Comparison of ENCODE assay signal across 8 mouse cellular contexts in the genomic region with DNA sequence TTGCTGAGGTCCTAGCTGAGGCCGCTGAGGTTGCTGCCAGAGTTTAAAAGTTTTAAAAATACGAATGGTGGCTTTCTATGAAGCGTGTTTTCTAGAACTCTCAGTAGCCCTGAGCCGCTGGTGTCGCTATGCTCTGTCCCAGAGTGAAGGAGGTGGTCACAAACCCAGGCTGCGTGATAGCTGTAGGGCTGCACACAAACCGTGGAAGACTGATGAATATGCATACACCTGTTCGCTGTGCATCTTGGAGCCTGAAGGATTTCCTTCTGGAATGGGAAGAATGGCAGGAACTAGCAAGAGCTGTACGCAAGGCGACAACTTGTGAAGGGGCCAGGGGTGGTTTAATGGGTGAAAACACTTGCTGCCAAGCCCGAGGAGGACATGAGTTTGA. TPM values are rescaled to one million over a fixed set of nuclear protein-coding genes. Genes with fewer than 3 reads are reported as not detected.
A peak's percentile ranks its signal among the peaks of the same experiment; 100 is the strongest.
DNase-seq lines count a peak whose midpoint lies in the region; ATAC-seq lines count a peak whose summit lies in the region.

No protein-coding gene starts in this region.

- peak overlapping the region; percentile 70 for H3K9ac ChIP-seq in heart, embryonic 16.5 days (ENCODE audit: low read length)
- peak overlapping the region; percentile 55 for H3K9ac ChIP-seq in forebrain, embryonic 11.5 days (ENCODE audit: low read length)
- peak overlapping the region; percentile 73 for H3K9ac ChIP-seq in liver, embryonic 13.5 days
- H3K9ac ChIP-seq in stomach, embryonic 16.5 days (ENCODE audit: low read length), result peak overlapping the region; percentile 74

- peaks cover 9% of the 10 kb centered on the region for H3K36me3 ChIP-seq in heart, embryonic 16.5 days (ENCODE audit: control insufficient read depth, insufficient read depth)
- no peaks in the 10 kb centered on the region; the same call in 1 of the 2 replicates for H3K36me3 ChIP-seq in forebrain, embryonic 11.5 days (ENCODE audit: control insufficient read depth, insufficient read depth, low read length)
- peaks cover 29% of the 10 kb centered on the region for H3K36me3 ChIP-seq in liver, embryonic 13.5 days
- peaks cover 10% of the 10 kb centered on the region; the same call in 1 of the 2 replicates for H3K36me3 ChIP-seq in stomach, embryonic 16.5 days (ENCODE audit: control insufficient read depth, insufficient read depth, low read length)

- WGBS in heart, embryonic 16.5 days, result 2% methylated on average over 11 of the region's 11 CpGs
- 3% methylated on average over 11 of the region's 11 CpGs for WGBS in forebrain, embryonic 11.5 days
- WGBS in liver, embryonic 13.5 days (ENCODE audit: insufficient replicate concordance), result 4% methylated on average over 11 of the region's 11 CpGs
- under 1% methylated on average over 11 of the region's 11 CpGs for WGBS in stomach, embryonic 16.5 days

- H3K9me3 ChIP-seq in heart, embryonic 16.5 days (replicated peaks; ENCODE audit: control insufficient read depth, low read length), result no peaks in the 10 kb centered on the region
- no peaks in the 10 kb centered on the region for H3K9me3 ChIP-seq in forebrain, embryonic 11.5 days (ENCODE audit: control insufficient read depth, low read length)
- H3K9me3 ChIP-seq in liver, embryonic 13.5 days (replicated peaks), result no peaks in the 10 kb centered on the region
- H3K9me3 ChIP-seq in stomach, embryonic 16.5 days (replicated peaks; ENCODE audit: control insufficient read depth, low read length), result no peaks in the 10 kb centered on the region

- peaks cover 16% of the 10 kb centered on the region for H3K4me1 ChIP-seq in heart, embryonic 16.5 days (ENCODE audit: control insufficient read depth, insufficient read depth, low read length)
- H3K4me1 ChIP-seq in forebrain, embryonic 11.5 days (replicated peaks; ENCODE audit: control insufficient read depth, insufficient read depth, low read length), result peaks cover 4% of the 10 kb centered on the region; the same call in 1 of the 2 replicates
- peaks cover 39% of the 10 kb centered on the region for H3K4me1 ChIP-seq in liver, embryonic 13.5 days (replicated peaks)
- H3K4me1 ChIP-seq in stomach, embryonic 16.5 days (ENCODE audit: control insufficient read depth, insufficient read depth, low read length), result peaks cover 15% of the 10 kb centered on the region

- H3K4me2 ChIP-seq in heart, embryonic 16.5 days (ENCODE audit: low read depth, low read length), result peak overlapping the region; percentile 79
- H3K4me2 ChIP-seq in forebrain, embryonic 11.5 days (ENCODE audit: low read depth, low read length, severe bottlenecking), result peak overlapping the region; percentile 61
- H3K4me2 ChIP-seq in liver, embryonic 13.5 days, result peak overlapping the region; percentile 82
- H3K4me2 ChIP-seq in stomach, embryonic 16.5 days (ENCODE audit: low read depth, low read length), result peak overlapping the region; percentile 58

- ATAC-seq in heart, embryonic 16.5 days (replicated peaks; ENCODE audit: extremely low read depth, insufficient read depth, low FRiP score), result peak; percentile 52
- ATAC-seq in forebrain, embryonic 11.5 days (replicated peaks; ENCODE audit: low FRiP score), result peak; percentile 71
- ATAC-seq in liver, embryonic 13.5 days (ENCODE audit: low read depth), result peak; percentile 43
- peak; percentile 48; the same call in 1 of the 2 replicates for ATAC-seq in stomach, embryonic 16.5 days (ENCODE audit: insufficient read depth, low FRiP score)

- no peak for DNase-seq in heart, adult 9 months (ENCODE audit: low spot score in 2 of 2)
- DNase-seq in ES-CJ7 (ENCODE audit: low read depth, low spot score), result peak; percentile 71
- no peak for DNase-seq in forebrain, embryonic 11.5 days (ENCODE audit: low spot score)
- DNase-seq in liver, embryonic 13.5 days, result no peak
- DNase-seq in testis, postnatal 14 days (ENCODE audit: low spot score), result no peak
- DNase-seq in Muller cell, postnatal 12 days (ENCODE audit: inconsistent ontology term), result no peak

- peak overlapping the region; percentile 75 for H3K27ac ChIP-seq in heart, embryonic 16.5 days (ENCODE audit: low read length)
- no peak overlapping the region for H3K27ac ChIP-seq in forebrain, embryonic 11.5 days (ENCODE audit: low read depth, low read length)
- H3K27ac ChIP-seq in liver, embryonic 13.5 days, result peak overlapping the region; percentile 73
- peak overlapping the region; percentile 94 for H3K27ac ChIP-seq in stomach, embryonic 16.5 days (ENCODE audit: low read length)

- peak overlapping the region; percentile 88 for H3K4me3 ChIP-seq in heart, embryonic 16.5 days (ENCODE audit: low read length)
- H3K4me3 ChIP-seq in forebrain, embryonic 11.5 days (ENCODE audit: low read depth, low read length), result peak overlapping the region; percentile 70
- peak overlapping the region; percentile 93 for H3K4me3 ChIP-seq in liver, embryonic 13.5 days (replicated peaks)
- H3K4me3 ChIP-seq in stomach, embryonic 16.5 days (replicated peaks; ENCODE audit: low read length), result peak overlapping the region; percentile 92

- H3K27me3 ChIP-seq in heart, embryonic 16.5 days (ENCODE audit: control insufficient read depth, insufficient read depth, low read length), result no peaks in the 10 kb centered on the region
- H3K27me3 ChIP-seq in forebrain, embryonic 11.5 days (ENCODE audit: control insufficient read depth, insufficient read depth, low read length), result no peaks in the 10 kb centered on the region
- H3K27me3 ChIP-seq in liver, embryonic 13.5 days, result 0 out of 2 replicates have a peak, but pooled peaks cover 5% of the 10 kb centered on the region
- no peaks in the 10 kb centered on the region for H3K27me3 ChIP-seq in stomach, embryonic 16.5 days (ENCODE audit: control insufficient read depth, insufficient read depth, low read length)

RNA-seq across cellular contexts. Expression of gene Mphosph6, which starts 0.6 kb away (rescaled TPM):
- 26.4 and 36.4 TPM in 2 replicates for polyA plus RNA-seq in heart, embryonic 16.5 days (2015; fragmentation: Nextera tagmentation; extraction: Ambion mirVana)
- polyA plus RNA-seq in forebrain, embryonic 11.5 days (2014; fragmentation: Nextera tagmentation; extraction: Ambion mirVana), result 59.2 and 61.6 TPM in 2 replicates
- polyA plus RNA-seq in liver, embryonic 13.5 days (2015; fragmentation: Nextera tagmentation; extraction: Ambion mirVana), result 44.9 and 53.7 TPM in 2 replicates
- 54.4 and 60.9 TPM in 2 replicates for polyA plus RNA-seq in stomach, embryonic 16.5 days (2015; fragmentation: Nextera tagmentation; extraction: Ambion mirVana)
